Mouse (Mus musculus) liver, postnatal 0 days (tissue): ENCODE measurements around the gene Fam185a. TPM values are rescaled to one million over a fixed set of nuclear protein-coding genes. Genes with fewer than 3 reads are reported as not detected.

ENCODE experiments used
- ATAC-seq: fragments of 200-750 bp; cut with Nextera tagmentation; 2 replicates; pipeline ENCODE4 v1.8.0; 2017; ENCODE audit warnings: mild to moderate bottlenecking, moderate library complexity
- DNase-seq: peaks from one replicate; pipeline ENCODE4 v3.0.0-alpha.2; 2016
- H3K27ac ChIP-seq: fragments of 300-500 bp; sonication (generic); 2 replicates; pipeline ENCODE4 v1.5.1; 2014; ENCODE audit warnings: antibody characterized with exemption, moderate library complexity, mild to moderate bottlenecking, low read depth
- H3K27me3 ChIP-seq: fragments of 300-500 bp; sonication (generic); 2 replicates; pipeline ENCODE4 v1.6.1; 2014; ENCODE audit warnings: low read length, control low read depth, mixed read lengths; ENCODE audit not compliant: insufficient read depth
- H3K36me3 ChIP-seq: fragments of 300-500 bp; sonication (generic); replicated peaks from 2 replicates; pipeline ENCODE4 v1.6.1; 2014; ENCODE audit warnings: mild to moderate bottlenecking, control low read depth, low read length, moderate library complexity, mixed read lengths; ENCODE audit not compliant: insufficient read depth
- H3K4me1 ChIP-seq: fragments of 300-500 bp; sonication (generic); 2 replicates; pipeline ENCODE4 v1.6.1; 2014; ENCODE audit warnings: antibody characterized with exemption, mild to moderate bottlenecking, control low read depth; ENCODE audit not compliant: insufficient read depth
- H3K4me2 ChIP-seq: fragments of 300-500 bp; sonication (generic); 2 replicates; pipeline ENCODE4 v1.6.1; 2014; ENCODE audit warnings: low read depth, mild to moderate bottlenecking, low read length, moderate library complexity, mixed read lengths
- H3K4me3 ChIP-seq: fragments of 300-500 bp; sonication (generic); 2 replicates; pipeline ENCODE4 v1.5.1; 2014; ENCODE audit warnings: low read depth, low read length
- H3K9ac ChIP-seq: fragments of 300-500 bp; sonication (generic); replicated peaks from 2 replicates; pipeline ENCODE4 v1.6.1; 2014; ENCODE audit warnings: mild to moderate bottlenecking, moderate library complexity
- H3K9me3 ChIP-seq: fragments of 300-500 bp; sonication (generic); 2 replicates; pipeline ENCODE4 v1.6.1; 2016; ENCODE audit warnings: mild to moderate bottlenecking, control low read depth, low read length, mixed read lengths
- CTCF ChIP-seq: sonication (generic); IDR thresholded peaks from 2 replicates; pipeline ENCODE4 v1.5.1; 2016; ENCODE audit warnings: antibody characterized with exemption, low read depth
- EP300 ChIP-seq: IDR thresholded peaks from 2 replicates; pipeline ENCODE4 v1.6.1; 2016; ENCODE audit warnings: antibody characterized with exemption, low read depth, mild to moderate bottlenecking
- WGBS: fragments of 180-500 bp; shearing (Covaris S2); extraction: QIAGEN DNeasy Blood & Tissue Kit; methylation state at CpG from one replicate; pipeline ENCODE4 v1.1.7; 2014; ENCODE audit not compliant: insufficient replicate concordance; 5-methylcytosine and 5-hydroxymethylcytosine counted together
- polyA plus RNA-seq: library from polyadenylated mRNA; unstranded; fragments of >200 nt; fragmentation: Nextera tagmentation; extraction: Ambion mirVana; gene quantifications from 2 replicates; pipeline ENCODE4 v1.2.1, GENCODE M21; 2015

Fam185a gene
- polyA plus RNA-seq, 1 experiment from 2014 or later, result 2.7 TPM

GRCm38 (mm10) chr5:21517562-21517961 lies 92.8 kb downstream of the Fam185a start:
- TF ChIP-seq CTCF (no peak), EP300 (no peak)
- H3K4me2 ChIP-seq, result no peak overlapping the region

DNA sequence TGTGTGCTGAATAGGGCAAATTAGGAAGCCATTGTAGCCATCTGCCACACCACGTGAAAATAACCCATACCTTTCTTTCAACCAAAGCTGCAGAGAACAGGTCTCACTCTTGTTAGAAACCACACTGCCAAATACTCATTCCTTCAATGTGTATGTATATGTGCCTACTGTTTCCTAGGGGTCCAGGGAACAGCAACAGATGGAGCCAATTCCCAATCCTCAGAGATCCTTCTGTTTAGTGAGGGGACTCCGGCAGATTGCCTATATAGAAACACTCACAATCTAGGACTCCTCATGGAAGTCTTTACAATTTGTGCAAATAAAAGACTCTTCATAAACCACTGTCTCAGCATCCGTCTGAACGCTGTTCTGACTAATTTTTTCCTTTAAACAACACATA lies 93.4 kb downstream of the Fam185a start:
- ATAC-seq, result no peak
- H3K4me2 ChIP-seq, result no peak overlapping the region
- WGBS, result 76% methylated on average over 4 of the region's 4 CpGs

More at GRCm38 (mm10) chr5:21517562-21517961, 92.8 kb downstream of the Fam185a start:
- Histone ChIP-seq H3K27ac (no peak overlapping the region), H3K27me3 (no peaks in the 10 kb centered on the region), H3K4me3 (no peak overlapping the region), H3K9me3 (no peaks in the 10 kb centered on the region), H3K36me3 (no peaks in the 10 kb centered on the region), H3K4me1 (no peaks in the 10 kb centered on the region), H3K9ac (no peak overlapping the region)
- DNase-seq (no peak), ATAC-seq (0 out of 2 replicates have a peak, but pooled peaks have one; percentile 23)
- 85% methylated on average over 2 of the region's 2 CpGs for WGBS

DNA sequence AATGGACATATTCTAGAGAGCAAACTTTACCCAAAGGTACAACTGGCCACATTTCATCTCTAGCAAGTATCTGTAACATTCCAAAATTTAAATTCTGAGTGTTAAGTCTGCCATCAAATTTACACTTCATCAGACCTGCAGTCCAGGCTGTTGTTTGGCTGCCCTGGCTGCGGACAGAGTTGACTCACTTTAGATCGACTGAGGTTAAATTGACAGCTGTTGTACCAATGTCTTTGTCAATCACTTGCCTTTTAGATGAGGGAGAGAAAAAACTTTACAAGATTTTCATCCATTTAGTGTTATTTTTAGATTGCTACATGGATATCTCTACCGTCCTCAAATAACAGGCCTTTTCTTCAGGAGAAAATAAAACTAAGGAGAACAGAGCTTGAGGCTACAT lies 94.4 kb downstream of the Fam185a start:
- ATAC-seq (no peak), DNase-seq (no peak)
- no peaks in the 10 kb centered on the region for H3K36me3 ChIP-seq
- H3K27ac ChIP-seq, result no peak overlapping the region
- H3K9me3 ChIP-seq, result no peaks in the 10 kb centered on the region
- TF ChIP-seq EP300, result no peak
- TF ChIP-seq CTCF, result no peak
- H3K4me2 ChIP-seq, result no peak overlapping the region
- WGBS, result 77% methylated on average over 3 of the region's 3 CpGs
- no peak overlapping the region for H3K4me3 ChIP-seq
- H3K9ac ChIP-seq, result no peak overlapping the region
- no peaks in the 10 kb centered on the region for H3K27me3 ChIP-seq
- no peaks in the 10 kb centered on the region for H3K4me1 ChIP-seq

More for the DNA sequence above, 93.4 kb downstream of the Fam185a start:
- no peaks in the 10 kb centered on the region for H3K4me1 ChIP-seq
- no peaks in the 10 kb centered on the region for H3K27me3 ChIP-seq
- no peak for TF ChIP-seq EP300
- TF ChIP-seq CTCF, result no peak
- no peaks in the 10 kb centered on the region for H3K9me3 ChIP-seq
- DNase-seq, result no peak
- H3K27ac ChIP-seq, result no peak overlapping the region
- H3K4me3 ChIP-seq, result no peak overlapping the region
- H3K36me3 ChIP-seq, result no peaks in the 10 kb centered on the region
- no peak overlapping the region for H3K9ac ChIP-seq

- H3K4me2 ChIP-seq, result no peak overlapping the region
- peaks cover 3% of the 10 kb centered on the region; the same call in 1 of the 2 replicates for H3K4me1 ChIP-seq
- ATAC-seq (no peak), DNase-seq (no peak)
- no peak overlapping the region for H3K9ac ChIP-seq
- no peaks in the 10 kb centered on the region for H3K9me3 ChIP-seq
- no peaks in the 10 kb centered on the region for H3K27me3 ChIP-seq
- WGBS, result 67% methylated on average over 11 of the region's 11 CpGs
- no peak overlapping the region for H3K4me3 ChIP-seq
- no peaks in the 10 kb centered on the region for H3K36me3 ChIP-seq
- no peak overlapping the region for H3K27ac ChIP-seq
- TF ChIP-seq CTCF (no peak), EP300 (no peak)
Observed at GRCm38 (mm10) chr5:21526835-21527485, 102.2 kb downstream of the Fam185a start.

- no peak for TF ChIP-seq CTCF
- TF ChIP-seq EP300, result no peak
- no peak overlapping the region for H3K4me2 ChIP-seq
- H3K9ac ChIP-seq, result no peak overlapping the region
- no peak overlapping the region for H3K4me3 ChIP-seq
- H3K27me3 ChIP-seq, result no peaks in the 10 kb centered on the region
- DNase-seq (no peak), ATAC-seq (no peak)
- WGBS, result 36% methylated on average over 4 of the region's 4 CpGs
- no peak overlapping the region for H3K27ac ChIP-seq
- peaks cover 3% of the 10 kb centered on the region; the same call in 1 of the 2 replicates for H3K4me1 ChIP-seq
- no peaks in the 10 kb centered on the region for H3K9me3 ChIP-seq
- H3K36me3 ChIP-seq, result no peaks in the 10 kb centered on the region
Observed at GRCm38 (mm10) chr5:21527488-21527911, 102.7 kb downstream of the Fam185a start.

GRCm38 (mm10) chr5:21528068-21528842 lies 103.5 kb downstream of the Fam185a start:
- Histone ChIP-seq H3K4me2 (no peak overlapping the region), H3K36me3 (no peaks in the 10 kb centered on the region), H3K4me3 (no peak overlapping the region), H3K9me3 (no peaks in the 10 kb centered on the region), H3K4me1 (peaks cover 3% of the 10 kb centered on the region; the same call in 1 of the 2 replicates), H3K27me3 (no peaks in the 10 kb centered on the region), H3K27ac (no peak overlapping the region), H3K9ac (no peak overlapping the region)
- DNase-seq, result no peak
- TF ChIP-seq EP300, result no peak
- no peak for TF ChIP-seq CTCF
- ATAC-seq, result no peak
- WGBS, result 77% methylated on average over 15 of the region's 15 CpGs
